Mouse (Mus musculus) intestine, embryonic 16.5 days (tissue): ENCODE results near the gene Gm49337. TPM values are rescaled to one million over a fixed set of nuclear protein-coding genes. Genes with fewer than 3 reads are reported as not detected.

Experiments used
- ATAC-seq: fragments of 200-750 bp; cut with Nextera tagmentation; 2 replicates; pipeline ENCODE4 v1.8.0; 2017; ENCODE audit warnings: moderate TSS enrichment, moderate library complexity
- H3K27ac ChIP-seq: fragments of 300-500 bp; sonication (generic); 2 replicates; pipeline ENCODE4 v1.5.1; 2014; ENCODE audit warnings: mild to moderate bottlenecking, low read length
- H3K27me3 ChIP-seq: fragments of 300-500 bp; sonication (generic); replicated peaks from 2 replicates; pipeline ENCODE4 v1.6.1; 2014; ENCODE audit warnings: low read length, control low read depth, mixed read lengths; ENCODE audit not compliant: control insufficient read depth, insufficient read depth
- H3K36me3 ChIP-seq: fragments of 300-500 bp; sonication (generic); 2 replicates; pipeline ENCODE4 v1.6.1; 2014; ENCODE audit warnings: low read length, control low read depth; ENCODE audit not compliant: control insufficient read depth, insufficient read depth
- H3K4me1 ChIP-seq: fragments of 300-500 bp; sonication (generic); 2 replicates; pipeline ENCODE4 v1.6.1; 2014; ENCODE audit warnings: low read length, control low read depth, mixed read lengths; ENCODE audit not compliant: control insufficient read depth, insufficient read depth
- H3K4me2 ChIP-seq: fragments of 300-500 bp; sonication (generic); 2 replicates; pipeline ENCODE4 v1.6.1; 2014; ENCODE audit warnings: low read depth, low read length, control low read depth
- H3K4me3 ChIP-seq: fragments of 300-500 bp; sonication (generic); 2 replicates; pipeline ENCODE4 v1.5.1; 2014; ENCODE audit warnings: mild to moderate bottlenecking, low read length
- H3K9ac ChIP-seq: fragments of 300-500 bp; sonication (generic); 2 replicates; pipeline ENCODE4 v1.6.1; 2014; ENCODE audit warnings: low read depth, low read length
- H3K9me3 ChIP-seq: fragments of 300-500 bp; sonication (generic); 2 replicates; pipeline ENCODE4 v1.6.1; 2016; ENCODE audit warnings: low read length, control low read depth; ENCODE audit not compliant: control insufficient read depth
- WGBS: fragments of 180-500 bp; shearing (Covaris S2); extraction: QIAGEN DNeasy Blood & Tissue Kit; methylation state at CpG from one replicate; pipeline ENCODE4 v1.1.7; 2014; 5-methylcytosine and 5-hydroxymethylcytosine counted together
- polyA plus RNA-seq: library from polyadenylated mRNA; unstranded; fragments of >200 nt; fragmentation: Nextera tagmentation; extraction: Ambion mirVana; gene quantifications from 2 replicates; pipeline ENCODE4 v1.2.1, GENCODE M21; 2015

Gene Gm49337
- polyA plus RNA-seq, 1 experiment from 2014 or later: not detected

DNA sequence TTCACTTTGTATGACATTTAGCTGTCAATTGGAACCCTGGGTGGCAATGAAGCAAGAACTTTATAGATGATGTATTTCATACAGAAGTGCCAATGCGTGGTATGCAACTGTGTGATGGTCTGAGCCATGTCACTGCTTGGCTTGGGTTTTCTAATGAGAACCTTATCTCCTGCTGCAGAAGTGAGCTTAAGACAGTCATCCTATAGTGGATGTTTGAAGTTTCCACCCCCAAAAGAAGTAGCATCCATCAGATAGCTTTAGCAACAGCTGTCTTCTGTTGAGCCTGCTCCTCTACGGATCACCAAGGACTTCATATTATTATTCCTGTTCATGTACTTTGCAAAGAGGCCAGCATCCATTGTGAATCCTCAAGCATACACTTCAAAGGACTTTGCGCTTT is 76.8 kb downstream of the Gm49337 start:
- no peak overlapping the region for H3K4me3 ChIP-seq
- no peak overlapping the region for H3K27ac ChIP-seq
- H3K4me1 ChIP-seq: no peaks in the 10 kb centered on the region
- WGBS: 94% methylated on average over 3 of the region's 3 CpGs
- H3K27me3 ChIP-seq: no peaks in the 10 kb centered on the region
- H3K4me2 ChIP-seq: no peak overlapping the region
- H3K9ac ChIP-seq: no peak overlapping the region
- no peaks in the 10 kb centered on the region for H3K36me3 ChIP-seq
- H3K9me3 ChIP-seq: no peaks in the 10 kb centered on the region
- ATAC-seq: no peak

DNA sequence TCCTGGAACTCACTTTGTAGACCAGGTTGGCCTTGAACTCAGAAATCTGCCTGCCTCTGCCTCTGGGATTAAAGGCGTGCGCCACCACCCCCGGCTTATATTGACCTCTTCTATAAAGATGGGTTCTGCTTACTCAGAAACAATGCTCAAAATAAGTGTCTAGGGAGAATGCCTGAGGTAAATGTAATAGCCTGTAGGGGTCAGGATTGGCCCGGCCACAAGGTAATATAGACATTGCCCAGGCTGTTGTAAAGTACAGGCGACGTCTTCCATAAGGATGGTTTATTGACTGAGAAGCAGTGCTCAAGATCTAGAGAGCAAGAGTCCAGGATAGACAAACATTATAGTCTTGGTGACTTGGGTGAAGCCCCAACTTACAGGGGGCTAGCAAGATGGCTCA is 95.0 kb downstream of the Gm49337 start:
- no peaks in the 10 kb centered on the region for H3K4me1 ChIP-seq
- no peak overlapping the region for H3K9ac ChIP-seq
- H3K27me3 ChIP-seq: no peaks in the 10 kb centered on the region
- no peak overlapping the region for H3K4me2 ChIP-seq
- WGBS: 91% methylated on average over 6 of the region's 6 CpGs
- ATAC-seq: no peak
- no peak overlapping the region for H3K4me3 ChIP-seq
- H3K36me3 ChIP-seq: no peaks in the 10 kb centered on the region
- no peaks in the 10 kb centered on the region for H3K9me3 ChIP-seq
- H3K27ac ChIP-seq: no peak overlapping the region

DNA sequence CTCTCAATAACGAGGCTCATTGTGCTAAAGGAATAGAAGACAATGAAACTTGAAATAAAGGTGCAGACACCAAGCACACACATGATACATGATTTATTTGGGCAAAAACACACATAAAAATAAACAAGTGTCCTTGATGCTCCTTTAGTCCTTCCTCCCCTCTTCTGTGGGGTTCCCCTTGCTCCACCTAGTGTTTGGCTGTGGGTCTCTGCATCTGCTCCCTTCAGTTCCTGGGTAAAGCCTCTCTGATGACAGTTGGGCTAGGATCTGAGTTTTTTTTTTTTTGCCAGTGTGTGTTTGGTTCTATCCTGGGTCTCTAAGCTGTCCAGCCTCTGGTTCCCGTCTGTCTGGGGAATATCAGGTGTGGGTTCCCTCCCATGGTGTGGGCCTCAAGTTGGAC is 109.0 kb downstream of the Gm49337 start:
- no peaks in the 10 kb centered on the region for H3K9me3 ChIP-seq
- no peak for ATAC-seq
- H3K4me3 ChIP-seq: no peak overlapping the region
- H3K27me3 ChIP-seq: no peaks in the 10 kb centered on the region
- H3K27ac ChIP-seq: no peak overlapping the region
- H3K36me3 ChIP-seq: no peaks in the 10 kb centered on the region
- H3K4me1 ChIP-seq: no peaks in the 10 kb centered on the region
- H3K9ac ChIP-seq: no peak overlapping the region
- no peak overlapping the region for H3K4me2 ChIP-seq
- WGBS: 74% methylated on average over 2 of the region's 2 CpGs

DNA sequence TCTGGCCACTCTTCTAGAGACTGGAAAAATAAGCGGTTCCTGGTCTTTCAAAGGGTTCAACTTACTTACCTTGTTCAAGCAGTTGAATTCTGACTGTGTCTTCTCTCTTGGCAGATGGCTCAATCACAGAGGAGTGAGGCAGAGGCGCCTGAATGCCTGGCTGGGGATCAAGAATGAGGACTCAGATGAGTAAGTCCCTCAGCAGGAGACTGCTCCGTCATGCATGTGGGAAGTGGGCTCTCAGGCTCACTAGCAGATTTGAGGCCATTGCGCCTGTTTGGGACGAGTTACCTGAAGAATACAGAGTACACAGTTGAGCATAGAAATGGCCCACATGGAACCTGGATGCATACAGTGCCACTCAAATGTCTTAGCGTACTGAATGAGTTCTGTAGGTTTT is 118.4 kb downstream of the Gm49337 start:
- 90% methylated on average over 6 of the region's 6 CpGs for WGBS
- H3K9ac ChIP-seq: no peak overlapping the region
- H3K4me1 ChIP-seq: no peaks in the 10 kb centered on the region
- no peaks in the 10 kb centered on the region for H3K9me3 ChIP-seq
- H3K4me2 ChIP-seq: no peak overlapping the region
- H3K27me3 ChIP-seq: no peaks in the 10 kb centered on the region
- no peaks in the 10 kb centered on the region; the same call in 1 of the 2 replicates for H3K36me3 ChIP-seq
- no peak overlapping the region for H3K27ac ChIP-seq
- no peak overlapping the region for H3K4me3 ChIP-seq
- ATAC-seq: no peak

DNA sequence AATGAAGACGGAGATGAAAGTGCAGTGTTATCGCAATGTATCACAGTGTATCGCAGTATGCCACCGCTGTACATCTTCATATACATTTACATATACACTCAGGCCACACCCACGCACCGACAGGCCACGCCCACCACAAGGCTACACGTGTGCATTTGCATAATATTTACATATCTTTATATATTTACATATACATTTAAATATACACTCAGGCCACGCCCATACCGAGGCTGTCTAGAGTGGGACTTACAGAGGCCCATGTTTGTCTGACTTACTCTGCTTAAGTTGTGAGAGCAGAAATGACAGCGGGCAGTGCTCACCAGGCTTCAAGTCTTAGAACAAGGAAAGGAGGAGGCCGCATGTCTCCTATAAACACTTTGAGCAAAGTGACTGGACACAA is 120.1 kb downstream of the Gm49337 start:
- H3K36me3 ChIP-seq: no peaks in the 10 kb centered on the region; the same call in 1 of the 2 replicates
- no peak overlapping the region for H3K9ac ChIP-seq
- ATAC-seq: no peak
- H3K27ac ChIP-seq: no peak overlapping the region
- no peaks in the 10 kb centered on the region for H3K9me3 ChIP-seq
- no peaks in the 10 kb centered on the region for H3K4me1 ChIP-seq
- H3K4me2 ChIP-seq: no peak overlapping the region
- WGBS: 86% methylated on average over 12 of the region's 12 CpGs
- no peaks in the 10 kb centered on the region for H3K27me3 ChIP-seq
- H3K4me3 ChIP-seq: no peak overlapping the region

DNA sequence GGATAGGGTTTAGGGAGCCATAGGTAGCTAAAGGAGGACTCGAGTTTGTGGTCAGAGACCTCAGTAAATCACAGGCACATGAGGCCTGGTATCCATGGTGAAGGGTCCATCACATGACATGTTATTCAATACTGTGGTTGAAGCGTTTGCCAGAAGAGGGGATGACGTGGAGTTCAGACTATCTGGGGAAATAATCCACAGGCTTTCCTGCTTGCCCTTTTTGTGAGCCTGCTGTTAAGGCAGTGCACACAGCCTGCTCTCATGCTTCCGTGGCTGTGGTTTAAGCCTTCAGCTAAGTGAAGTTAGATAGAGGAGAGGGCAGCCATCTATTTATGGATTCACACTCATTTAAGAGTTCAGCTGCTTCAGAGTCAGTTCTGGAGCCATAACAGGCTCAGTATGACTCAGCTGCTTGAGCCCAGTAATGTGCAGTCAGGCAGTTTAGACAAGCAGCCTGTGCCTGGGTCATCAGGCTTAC is 127.7 kb downstream of the Gm49337 start:
- H3K4me3 ChIP-seq: no peak overlapping the region
- H3K27ac ChIP-seq: no peak overlapping the region
- no peaks in the 10 kb centered on the region for H3K4me1 ChIP-seq
- no peaks in the 10 kb centered on the region for H3K27me3 ChIP-seq
- H3K36me3 ChIP-seq: no peaks in the 10 kb centered on the region
- no peaks in the 10 kb centered on the region for H3K9me3 ChIP-seq
- no peak for ATAC-seq
- no peak overlapping the region for H3K9ac ChIP-seq
- 61% methylated on average over 4 of the region's 4 CpGs for WGBS
- no peak overlapping the region for H3K4me2 ChIP-seq

DNA sequence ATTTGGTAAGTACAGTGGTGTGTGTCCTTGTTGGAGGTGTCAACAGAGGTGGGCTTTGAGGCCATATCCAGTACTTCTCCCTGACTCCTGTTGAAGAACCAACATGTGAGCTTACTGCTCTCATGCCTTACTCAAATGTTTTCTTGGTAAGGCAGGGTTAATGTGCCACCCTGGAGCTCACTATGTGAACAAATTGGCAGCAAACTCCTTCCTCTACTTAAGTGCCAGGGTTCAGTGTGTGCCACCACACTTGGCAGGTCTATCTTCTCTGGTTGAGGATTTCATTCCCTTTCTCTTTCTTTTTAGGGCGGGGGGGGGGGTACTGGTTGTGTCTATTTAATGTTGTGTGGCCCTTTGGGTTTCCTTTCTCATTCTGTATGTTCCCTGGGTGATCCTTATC is 131.4 kb downstream of the Gm49337 start:
- peaks cover 12% of the 10 kb centered on the region for H3K36me3 ChIP-seq
- no peak for ATAC-seq
- WGBS: 11% methylated on average over 1 of the region's 1 CpGs
- H3K27me3 ChIP-seq: no peaks in the 10 kb centered on the region
- H3K4me3 ChIP-seq: no peak overlapping the region
- no peak overlapping the region for H3K27ac ChIP-seq
- no peaks in the 10 kb centered on the region for H3K9me3 ChIP-seq
- H3K4me1 ChIP-seq: no peaks in the 10 kb centered on the region
- H3K9ac ChIP-seq: no peak overlapping the region
- no peak overlapping the region for H3K4me2 ChIP-seq

DNA sequence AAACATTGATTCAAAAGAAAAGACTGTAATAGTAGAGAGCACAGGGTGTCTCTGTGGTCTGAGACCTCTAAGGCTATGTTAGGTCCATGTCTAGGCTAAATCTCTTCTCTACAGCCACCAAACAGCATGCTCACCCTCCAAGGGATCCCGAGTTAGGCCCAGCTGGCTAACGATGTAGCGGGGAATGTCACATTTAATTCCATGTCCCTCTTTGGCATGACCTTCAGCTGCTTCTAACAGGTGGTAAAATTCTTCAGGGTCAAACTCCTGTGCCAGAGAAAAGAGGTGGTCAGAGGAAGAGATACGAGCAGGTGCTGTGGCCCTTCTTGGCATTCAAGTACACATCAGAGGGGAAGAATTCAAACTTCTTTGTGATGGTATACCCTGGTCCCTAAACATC is 144.4 kb downstream of the Gm49337 start:
- 96% methylated on average over 4 of the region's 4 CpGs for WGBS
- Histone ChIP-seq H3K9me3 (no peaks in the 10 kb centered on the region), H3K36me3 (no peaks in the 10 kb centered on the region; the same call in 1 of the 2 replicates), H3K4me3 (no peak overlapping the region), H3K4me1 (no peaks in the 10 kb centered on the region), H3K27me3 (no peaks in the 10 kb centered on the region), H3K9ac (no peak overlapping the region), H3K4me2 (no peak overlapping the region), H3K27ac (no peak overlapping the region)
- no peak for ATAC-seq

DNA sequence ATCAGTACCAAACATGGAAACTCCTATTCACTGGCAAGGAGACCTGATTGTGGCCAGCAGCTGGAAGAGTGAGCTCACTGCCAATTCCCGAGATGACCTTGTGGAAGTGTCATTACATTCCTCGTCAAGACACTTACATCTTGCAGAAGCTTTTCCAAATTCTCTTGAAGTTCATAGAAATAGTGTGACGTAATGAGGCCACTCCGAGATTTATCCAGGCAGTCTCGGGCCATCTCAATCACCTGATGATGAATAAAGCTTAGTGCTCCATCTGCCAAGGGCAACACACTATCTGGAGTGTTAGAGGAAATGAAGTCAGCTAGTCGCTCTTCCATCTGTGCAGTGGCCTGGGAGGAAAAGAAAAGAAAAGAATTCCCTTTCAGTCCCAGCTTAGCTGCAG is 148.9 kb downstream of the Gm49337 start:
- no peaks in the 10 kb centered on the region for H3K27me3 ChIP-seq
- no peaks in the 10 kb centered on the region; the same call in 1 of the 2 replicates for H3K36me3 ChIP-seq
- H3K4me1 ChIP-seq: no peaks in the 10 kb centered on the region
- no peak overlapping the region for H3K4me3 ChIP-seq
- WGBS: 88% methylated on average over 6 of the region's 6 CpGs
- H3K9me3 ChIP-seq: no peaks in the 10 kb centered on the region
- no peak overlapping the region for H3K9ac ChIP-seq
- ATAC-seq: no peak
- H3K27ac ChIP-seq: no peak overlapping the region
- no peak overlapping the region for H3K4me2 ChIP-seq

DNA sequence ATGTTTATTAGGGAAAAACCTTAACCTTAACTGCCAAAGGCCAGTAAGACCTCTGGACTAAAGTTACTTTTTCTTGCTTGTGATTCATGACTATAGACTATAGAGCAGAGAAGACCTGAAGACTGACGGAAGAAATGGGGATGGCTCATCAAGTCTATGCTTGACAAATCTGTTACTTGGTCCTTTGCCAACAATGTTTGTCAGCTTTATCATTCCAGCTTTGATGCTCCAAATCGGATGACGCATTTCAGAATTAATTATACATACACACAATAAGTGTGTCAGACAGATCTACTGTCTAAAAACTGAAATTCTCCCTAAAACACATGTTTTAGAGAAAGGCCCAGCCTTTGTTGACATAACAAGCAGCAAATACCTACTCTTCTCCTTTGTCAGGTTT is 156.1 kb downstream of the Gm49337 start:
- Histone ChIP-seq H3K4me3 (no peak overlapping the region), H3K27ac (no peak overlapping the region), H3K4me2 (no peak overlapping the region), H3K9ac (no peak overlapping the region), H3K27me3 (no peaks in the 10 kb centered on the region), H3K9me3 (no peaks in the 10 kb centered on the region), H3K4me1 (no peaks in the 10 kb centered on the region), H3K36me3 (peaks cover 2% of the 10 kb centered on the region; the same call in 1 of the 2 replicates)
- ATAC-seq: no peak
- 96% methylated on average over 3 of the region's 3 CpGs for WGBS
